In genomic region chr17:57118524-57119349, GRCm38 (mm10) we compare ENCODE assay signal across 9 mouse cellular contexts. TPM values are rescaled to one million over a fixed set of nuclear protein-coding genes. Genes with fewer than 3 reads are reported as not detected.
DNase-seq lines count a peak whose midpoint lies in the region; ATAC-seq and TF ChIP-seq lines count a peak whose summit lies in the region.
"Had no signal": no experiment of that assay in that cellular context is flagged by ENCODE, and none has a peak within 500 bp of the region (broad histone marks: within the 10 kb centered on the region; RNA-seq: fewer than 3 reads in every experiment).

No protein-coding gene starts in this region.

- H3K4me3 ChIP-seq in thymus, adult 2 months (ENCODE audit: control insufficient read depth, insufficient read depth, low read length): no peak overlapping the region
- H3K4me3 ChIP-seq in hindbrain, embryonic 16.5 days (ENCODE audit: low read length): no peak overlapping the region

- H3K4me1 ChIP-seq in thymus, adult 2 months (replicated peaks; ENCODE audit: control insufficient read depth, insufficient read depth, low read length): no peaks in the 10 kb centered on the region
- no peaks in the 10 kb centered on the region for H3K4me1 ChIP-seq in hindbrain, embryonic 16.5 days (ENCODE audit: control insufficient read depth, insufficient read depth, low read depth, low read length)

- H3K36me3 ChIP-seq in thymus, adult 2 months (ENCODE audit: control insufficient read depth, insufficient read depth, low read length): no peaks in the 10 kb centered on the region
- no peaks in the 10 kb centered on the region for H3K36me3 ChIP-seq in hindbrain, embryonic 16.5 days (ENCODE audit: control insufficient read depth, insufficient read depth, low read length)

- TF ChIP-seq POLR2A in thymus, adult 2 months (IDR thresholded peaks at IDR 0.05; ENCODE audit: control insufficient read depth, extremely low read depth, insufficient read depth, low read length, poor library complexity): no peak

- peak overlapping the region; percentile 1; the same call in 1 of the 2 replicates for H3K4me2 ChIP-seq in hindbrain, embryonic 16.5 days (ENCODE audit: low read length)

- H3K27ac ChIP-seq in thymus, adult 2 months (ENCODE audit: control insufficient read depth, insufficient read depth, low read length): no peak overlapping the region
- no peak overlapping the region for H3K27ac ChIP-seq in hindbrain, embryonic 16.5 days (ENCODE audit: low read depth, low read length)

- H3K27me3 ChIP-seq in thymus, adult 2 months (ENCODE audit: control insufficient read depth, insufficient read depth, low read length): no peaks in the 10 kb centered on the region
- no peaks in the 10 kb centered on the region for H3K27me3 ChIP-seq in hindbrain, embryonic 16.5 days (replicated peaks; ENCODE audit: control insufficient read depth, insufficient read depth, low read length)

- peak; percentile 86 for ATAC-seq in erythroid progenitor cell, adult 5-6 weeks (replicated peaks; ENCODE audit: low FRiP score, poor library complexity, severe bottlenecking)
- peak; percentile 48; the same call in 1 of the 2 replicates for ATAC-seq in hindbrain, embryonic 16.5 days

- no peak overlapping the region for H3K9ac ChIP-seq in hindbrain, embryonic 16.5 days (ENCODE audit: low read depth, low read length)

- WGBS in thymus, adult 2 months: 24% methylated on average over 11 of the region's 11 CpGs
- WGBS in hindbrain, embryonic 16.5 days: 1% methylated on average over 11 of the region's 11 CpGs

- no peaks in the 10 kb centered on the region for H3K9me3 ChIP-seq in hindbrain, embryonic 16.5 days (ENCODE audit: control insufficient read depth, low read length)

- TF ChIP-seq CTCF in thymus, adult 2 months (IDR thresholded peaks at IDR 0.05; ENCODE audit: borderline replicate concordance, control insufficient read depth, extremely low read depth, insufficient read depth, low read length, poor library complexity): no peak

- peak; percentile 34 for DNase-seq in thymus, postnatal 4 days
- no peak for DNase-seq in thymus, adult 2 months
- DNase-seq in lung, postnatal 4 days: peak; percentile 27 to 62
- DNase-seq in cerebellum, postnatal 36 days: no peak
- no peak for DNase-seq in cerebellum, postnatal 25 days
- DNase-seq in layer of hippocampus, postnatal 14 days (ENCODE audit: low spot score in 2 of 2): no peak

RNA-seq across cellular contexts. Expression of gene Tnfsf9, which starts 13.6 kb away (rescaled TPM):
- polyA plus RNA-seq in thymus, adult 2 months (2012; rRNA removed): 10.2 and 12.3 TPM in 2 replicates
- total RNA-seq in erythroid progenitor cell, adult 5-6 weeks (2015; ENCODE audit: low replicate concordance): not detected in 2 replicates
- total RNA-seq in erythroid progenitor cell, adult 5-6 weeks (2017; ENCODE audit: low replicate concordance): not detected in 2 replicates
- 8.7 and 9.3 TPM in 2 replicates for polyA plus RNA-seq in hindbrain, embryonic 16.5 days (2015; fragmentation: Nextera tagmentation; extraction: Ambion mirVana)
- under 1 TPM; 0.50 to 0.60 TPM for total RNA-seq in layer of hippocampus, postnatal 14 days (2021)

RNA-seq across cellular contexts. Expression of gene Cd70, which starts 30.8 kb away (rescaled TPM):
- 10.5 and 11.0 TPM in 2 replicates for polyA plus RNA-seq in thymus, adult 2 months (2012; rRNA removed)
- not detected in 2 replicates for total RNA-seq in erythroid progenitor cell, adult 5-6 weeks (2015; ENCODE audit: low replicate concordance)
- not detected in 2 replicates for total RNA-seq in erythroid progenitor cell, adult 5-6 weeks (2017; ENCODE audit: low replicate concordance)
- polyA plus RNA-seq in hindbrain, embryonic 16.5 days (2015; fragmentation: Nextera tagmentation; extraction: Ambion mirVana): 1.9 and 2.1 TPM in 2 replicates
- total RNA-seq in layer of hippocampus, postnatal 14 days (2021): under 1 TPM in 1 of 2 experiments, not detected in 1; 0.48 TPM
- polyA plus RNA-seq: small intestine, adult 2 months had no signal

RNA-seq across cellular contexts. Expression of gene Tubb4a, which starts 31.2 kb away (rescaled TPM):
- 5.5 and 5.7 TPM in 2 replicates for polyA plus RNA-seq in thymus, adult 2 months (2012; rRNA removed)
- 1.4 TPM in 1 of 2 replicates, not detected in the other for total RNA-seq in erythroid progenitor cell, adult 5-6 weeks (2015; ENCODE audit: low replicate concordance)
- not detected in 2 replicates for total RNA-seq in erythroid progenitor cell, adult 5-6 weeks (2017; ENCODE audit: low replicate concordance)
- polyA plus RNA-seq in hindbrain, embryonic 16.5 days (2015; fragmentation: Nextera tagmentation; extraction: Ambion mirVana): 362 and 407 TPM in 2 replicates
- total RNA-seq in layer of hippocampus, postnatal 14 days (2021): 100 to 1,000 TPM; 714 to 754 TPM

RNA-seq across cellular contexts. Expression of gene Dennd1c, which starts 40.4 kb away (rescaled TPM):
- 176 and 196 TPM in 2 replicates for polyA plus RNA-seq in thymus, adult 2 months (2012; rRNA removed)
- 6.1 and 12.2 TPM in 2 replicates for total RNA-seq in erythroid progenitor cell, adult 5-6 weeks (2015; ENCODE audit: low replicate concordance)
- 2.6 and 4.5 TPM in 2 replicates for total RNA-seq in erythroid progenitor cell, adult 5-6 weeks (2017; ENCODE audit: low replicate concordance)
- 3.8 and 4.7 TPM in 2 replicates for polyA plus RNA-seq in hindbrain, embryonic 16.5 days (2015; fragmentation: Nextera tagmentation; extraction: Ambion mirVana)
- 1 to 10 TPM; 1.4 to 2.9 TPM for total RNA-seq in layer of hippocampus, postnatal 14 days (2021)

RNA-seq across cellular contexts. Expression of gene Slc25a23, which starts 59.1 kb away (rescaled TPM):
- polyA plus RNA-seq in thymus, adult 2 months (2012; rRNA removed): 76.5 and 93.2 TPM in 2 replicates
- total RNA-seq in erythroid progenitor cell, adult 5-6 weeks (2015; ENCODE audit: low replicate concordance): 2.9 and 5.4 TPM in 2 replicates
- not detected in 2 replicates for total RNA-seq in erythroid progenitor cell, adult 5-6 weeks (2017; ENCODE audit: low replicate concordance)
- polyA plus RNA-seq in hindbrain, embryonic 16.5 days (2015; fragmentation: Nextera tagmentation; extraction: Ambion mirVana): 43.2 and 44.7 TPM in 2 replicates
- total RNA-seq in layer of hippocampus, postnatal 14 days (2021): 100 to 1,000 TPM; 338 to 358 TPM

Comparison
In these comparisons a context has a peak if more than half of its experiments do, and no peak if none do; other contexts are left out.
1. DNase-seq: peak in thymus, postnatal 4 days (single experiment) and lung, postnatal 4 days (2 of 2); none in thymus, adult 2 months (single experiment), cerebellum, postnatal 36 days (0 of 2), cerebellum, postnatal 25 days (0 of 2) and layer of hippocampus, postnatal 14 days (0 of 2).
2. RNA of gene Tubb4a, which starts 31.2 kb away (total RNA-seq): 714 to 754 TPM in layer of hippocampus, postnatal 14 days; 1.4 TPM in erythroid progenitor cell, adult 5-6 weeks; every median in the first group is over 100 times any median in the second.